Mouse (Mus musculus) spleen, adult 2 months (tissue): Measurements from ENCODE around the gene Farp1.

Experiments
- CTCF ChIP-seq: fragments of 200-500 bp; IDR thresholded peaks from 2 replicates; pipeline ENCODE4 v1.5.1; 2011; ENCODE audit warnings: mild to moderate bottlenecking, inconsistent platforms; ENCODE audit not compliant: insufficient read depth, insufficient read length, insufficient replicate concordance; ENCODE audit errors: extremely low read depth
- POLR2A ChIP-seq: fragments of 200-500 bp; IDR thresholded peaks from 2 replicates; pipeline ENCODE4 v1.6.1; 2011; ENCODE audit warnings: low read depth, low read length, inconsistent platforms

DNA sequence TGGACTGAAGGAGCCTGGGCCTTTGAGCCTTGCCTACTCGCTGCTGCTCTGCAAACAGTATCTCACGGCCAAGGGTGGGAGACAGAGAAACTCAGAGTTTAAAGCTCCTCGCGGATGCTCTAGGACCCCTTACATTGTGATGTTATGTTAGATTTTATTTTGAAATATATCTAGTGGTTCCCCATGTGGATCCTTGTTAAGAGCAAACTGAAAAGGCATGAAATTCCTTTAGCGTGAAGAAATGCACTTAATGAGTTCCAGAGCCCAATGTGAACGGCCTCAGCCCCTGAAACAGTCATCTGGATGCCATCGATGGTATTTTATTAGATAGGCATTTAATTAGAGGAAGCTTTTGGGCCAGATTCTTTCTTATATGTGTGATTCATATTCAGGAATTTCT lies 212.3 kb downstream of the Farp1 start:
- no peak for TF ChIP-seq CTCF
- TF ChIP-seq POLR2A: no peak
